Mouse (Mus musculus) hindbrain, embryonic 16.5 days (tissue): Measurements from ENCODE around the gene Gm11938. TPM values are rescaled to one million over a fixed set of nuclear protein-coding genes. Genes with fewer than 3 reads are reported as not detected.

Experiments
- ATAC-seq: fragments of 200-750 bp; cut with Nextera tagmentation; 2 replicates; pipeline ENCODE4 v1.8.0; 2017; ENCODE audit warnings: moderate TSS enrichment, moderate library complexity
- H3K27ac ChIP-seq: fragments of 300-500 bp; sonication (generic); 2 replicates; pipeline ENCODE4 v1.5.1; 2014; ENCODE audit warnings: low read depth, mild to moderate bottlenecking, control low read depth, low read length, moderate library complexity
- H3K27me3 ChIP-seq: fragments of 300-500 bp; sonication (generic); replicated peaks from 2 replicates; pipeline ENCODE4 v1.6.1; 2014; ENCODE audit warnings: low read length; ENCODE audit not compliant: control insufficient read depth, insufficient read depth
- H3K36me3 ChIP-seq: fragments of 300-500 bp; sonication (generic); 2 replicates; pipeline ENCODE4 v1.6.1; 2014; ENCODE audit warnings: mild to moderate bottlenecking, low read length, moderate library complexity, mixed read lengths; ENCODE audit not compliant: control insufficient read depth, insufficient read depth
- H3K4me1 ChIP-seq: fragments of 300-500 bp; sonication (generic); 2 replicates; pipeline ENCODE4 v1.6.1; 2014; ENCODE audit warnings: low read depth, low read length; ENCODE audit not compliant: control insufficient read depth, insufficient read depth
- H3K4me2 ChIP-seq: fragments of 300-500 bp; sonication (generic); 2 replicates; pipeline ENCODE4 v1.6.1; 2014; ENCODE audit warnings: mild to moderate bottlenecking, low read length, control low read depth, moderate library complexity
- H3K4me3 ChIP-seq: fragments of 300-500 bp; sonication (generic); 2 replicates; pipeline ENCODE4 v1.5.1; 2014; ENCODE audit warnings: mild to moderate bottlenecking, low read length, control low read depth, moderate library complexity
- H3K9ac ChIP-seq: fragments of 300-500 bp; sonication (generic); 2 replicates; pipeline ENCODE4 v1.6.1; 2014; ENCODE audit warnings: low read depth, mild to moderate bottlenecking, control low read depth, low read length, moderate library complexity
- H3K9me3 ChIP-seq: fragments of 300-500 bp; sonication (generic); 2 replicates; pipeline ENCODE4 v1.6.1; 2014; ENCODE audit warnings: mild to moderate bottlenecking, low read length, moderate library complexity; ENCODE audit not compliant: control insufficient read depth
- WGBS: fragments of 180-500 bp; shearing (Covaris S2); extraction: QIAGEN DNeasy Blood & Tissue Kit; methylation state at CpG from one replicate; pipeline ENCODE4 v1.1.7; 2014; 5-methylcytosine and 5-hydroxymethylcytosine counted together
- polyA plus RNA-seq: library from polyadenylated mRNA; unstranded; fragments of >200 nt; fragmentation: Nextera tagmentation; extraction: Ambion mirVana; gene quantifications from 2 replicates; pipeline ENCODE4 v1.2.1, GENCODE M21; 2015

The Gm11938 gene
- polyA plus RNA-seq, 1 experiment from 2014 or later = not detected

DNA sequence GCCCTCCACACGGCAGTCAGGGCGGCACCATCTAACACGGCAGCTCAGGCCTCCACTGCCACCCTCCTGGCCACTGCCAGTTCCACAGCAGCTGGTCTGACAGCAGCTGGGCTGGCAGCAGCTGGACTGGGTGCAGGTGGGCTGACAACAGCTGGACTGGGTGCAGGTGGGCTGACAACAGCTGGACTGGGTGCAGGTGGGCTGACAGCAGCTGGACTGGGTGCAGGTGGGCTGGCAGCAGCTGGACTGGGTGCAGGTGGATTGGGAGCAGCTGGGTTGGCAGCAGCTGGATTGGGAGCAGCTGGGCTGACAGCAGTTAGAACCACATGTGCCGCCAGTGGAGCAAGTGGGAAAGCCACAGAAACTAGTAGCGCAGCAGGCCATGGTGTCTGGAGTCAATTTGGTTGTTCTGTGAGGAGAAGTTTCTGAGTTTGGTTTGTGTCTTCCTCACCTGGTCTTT is 19.8 kb downstream of the Gm11938 start, which contains the start of gene Krtap1-4:
TSS of gene Krtap1-4 (minus strand) at position 410 of the 460 bp plus-strand sequence.
- Histone ChIP-seq H3K4me3 (no peak within 1 kb of the TSS), H3K36me3 (no peaks in the 10 kb centered on the region), H3K4me2 (no peak within 1 kb of the TSS), H3K9me3 (no peaks in the 10 kb centered on the region), H3K4me1 (no peaks in the 10 kb centered on the region), H3K9ac (no peak within 1 kb of the TSS), H3K27ac (no peak within 1 kb of the TSS), H3K27me3 (no peaks in the 10 kb centered on the region)
- WGBS = 92% methylated on average over 5 of the region's 5 CpGs
- no peak for ATAC-seq

DNA sequence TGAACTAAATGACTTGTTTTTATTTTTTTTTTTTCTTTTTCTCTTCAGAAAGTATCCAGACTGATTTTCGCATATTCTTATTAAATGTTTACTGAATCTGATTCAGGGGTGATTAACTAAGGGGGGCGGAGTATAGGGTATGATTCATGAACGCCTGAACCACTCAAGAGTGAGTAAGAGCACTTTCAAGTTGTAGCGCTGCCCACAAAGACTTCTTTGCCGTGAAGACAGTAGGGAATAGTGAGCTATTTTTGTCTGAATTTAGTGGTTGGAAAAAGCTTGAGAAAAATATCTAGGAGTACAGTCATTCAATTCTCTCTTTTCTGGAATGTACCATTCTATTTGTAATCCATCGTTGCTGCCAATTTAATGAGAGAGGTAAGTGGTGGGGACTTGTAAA is 21.5 kb downstream of the Gm11938 start:
- Histone ChIP-seq H3K27ac (no peak overlapping the region), H3K4me1 (no peaks in the 10 kb centered on the region), H3K36me3 (no peaks in the 10 kb centered on the region), H3K4me3 (no peak overlapping the region), H3K9ac (no peak overlapping the region), H3K27me3 (no peaks in the 10 kb centered on the region), H3K9me3 (no peaks in the 10 kb centered on the region), H3K4me2 (no peak overlapping the region)
- ATAC-seq = no peak
- 91% methylated on average over 6 of the region's 6 CpGs for WGBS

DNA sequence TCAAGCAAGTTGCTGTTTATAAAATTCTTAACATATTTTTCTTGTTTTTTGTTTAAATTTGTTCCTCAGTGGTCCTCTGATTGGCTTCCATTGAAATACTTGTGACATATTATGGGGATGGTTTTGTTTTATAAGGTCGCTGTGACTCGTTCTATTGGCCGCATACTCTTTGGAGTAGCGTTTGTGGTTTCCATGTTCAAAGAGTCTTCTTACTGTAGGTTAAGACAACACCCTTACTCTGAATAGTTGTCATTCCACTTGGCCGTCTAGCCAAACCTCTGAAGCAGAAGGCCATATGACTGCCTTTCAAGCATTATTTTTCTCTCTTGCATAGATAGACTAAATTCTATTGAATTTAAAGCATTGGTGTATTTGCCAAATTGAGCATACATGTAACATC is 22.1 kb downstream of the Gm11938 start:
- 92% methylated on average over 5 of the region's 5 CpGs for WGBS
- no peak overlapping the region for H3K27ac ChIP-seq
- H3K4me1 ChIP-seq = no peaks in the 10 kb centered on the region
- no peak for ATAC-seq
- no peak overlapping the region for H3K4me3 ChIP-seq
- no peak overlapping the region for H3K4me2 ChIP-seq
- no peaks in the 10 kb centered on the region for H3K27me3 ChIP-seq
- H3K9ac ChIP-seq = no peak overlapping the region
- no peaks in the 10 kb centered on the region for H3K36me3 ChIP-seq
- H3K9me3 ChIP-seq = no peaks in the 10 kb centered on the region

DNA sequence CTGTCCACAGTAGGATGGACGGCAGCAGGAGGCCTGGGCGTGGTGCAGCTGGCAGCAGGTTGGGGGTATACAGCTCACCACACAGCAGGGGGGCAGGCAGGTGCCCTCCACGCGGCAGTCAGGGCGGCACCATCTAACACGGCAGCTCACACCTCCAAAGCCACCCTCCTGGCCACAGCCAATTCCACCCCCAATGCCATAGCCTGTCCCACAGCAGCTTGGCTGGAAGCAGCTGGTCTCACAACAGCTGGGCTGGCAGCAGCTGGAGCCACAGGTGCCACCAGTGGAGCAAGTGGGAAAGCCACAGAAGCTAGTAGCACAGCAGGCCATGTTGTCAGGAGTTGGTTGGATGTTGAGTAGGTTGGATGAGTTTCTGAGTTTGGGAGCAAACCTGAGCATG is 22.5 kb downstream of the Gm11938 start, which contains the start of gene Krtap1-5:
TSS of gene Krtap1-5 (minus strand) at position 381 of the 400 bp plus-strand sequence.
- no peak within 1 kb of the TSS for H3K9ac ChIP-seq
- no peaks in the 10 kb centered on the region for H3K36me3 ChIP-seq
- H3K4me3 ChIP-seq = no peak within 1 kb of the TSS
- H3K4me2 ChIP-seq = no peak within 1 kb of the TSS
- 86% methylated on average over 6 of the region's 6 CpGs for WGBS
- no peaks in the 10 kb centered on the region for H3K27me3 ChIP-seq
- no peak for ATAC-seq
- no peaks in the 10 kb centered on the region for H3K9me3 ChIP-seq
- H3K4me1 ChIP-seq = no peaks in the 10 kb centered on the region
- H3K27ac ChIP-seq = no peak within 1 kb of the TSS

DNA sequence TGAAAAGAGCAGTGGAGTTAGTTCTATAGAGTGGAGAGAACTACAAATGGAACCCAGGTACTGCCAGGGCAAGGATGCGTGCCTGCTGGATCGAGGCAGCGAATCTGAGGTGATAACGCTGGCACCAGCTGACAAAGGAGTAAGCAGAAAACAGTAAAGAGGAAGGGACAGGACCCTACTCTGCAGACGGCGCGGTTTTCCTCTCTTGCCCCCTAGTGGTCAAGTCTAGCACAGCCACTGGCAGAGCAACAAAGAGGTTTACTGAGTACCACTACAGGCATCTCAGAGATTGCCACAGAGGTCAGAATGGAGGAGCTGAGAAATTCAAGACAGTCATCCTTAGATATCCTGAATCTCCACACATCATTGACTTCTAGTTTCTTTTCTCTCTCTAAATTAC is 29.0 kb downstream of the Gm11938 start:
- WGBS = 2% methylated on average over 7 of the region's 7 CpGs
- ATAC-seq = peak; percentile 72; the same call in 1 of the 2 replicates
- H3K4me2 ChIP-seq = peak overlapping the region; percentile 50

DNA sequence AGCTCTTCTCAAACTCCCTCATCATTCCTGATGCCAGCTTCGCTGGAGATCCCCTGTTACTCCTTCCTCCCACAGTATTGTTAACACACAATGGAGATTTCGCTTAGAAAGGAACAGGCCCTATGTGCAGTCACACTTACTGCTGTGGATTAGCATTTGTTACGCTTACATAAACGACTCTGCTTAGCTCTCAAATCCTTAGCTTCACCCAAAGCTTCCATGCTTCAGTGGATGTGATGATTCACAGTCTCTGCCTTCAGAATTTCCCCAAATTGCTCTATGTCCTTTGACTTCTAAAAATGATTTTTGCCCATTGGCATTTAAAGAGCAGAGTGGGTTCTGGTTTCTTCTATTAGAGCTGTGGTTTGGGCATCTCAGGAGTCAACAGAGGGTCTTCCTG is 29.9 kb downstream of the Gm11938 start:
- ATAC-seq = no peak
- Histone ChIP-seq H3K9me3 (no peaks in the 10 kb centered on the region), H3K4me3 (no peak overlapping the region), H3K4me1 (no peaks in the 10 kb centered on the region), H3K27me3 (no peaks in the 10 kb centered on the region), H3K9ac (no peak overlapping the region), H3K27ac (no peak overlapping the region), H3K4me2 (no peak overlapping the region), H3K36me3 (no peaks in the 10 kb centered on the region)
- 32% methylated on average over 4 of the region's 4 CpGs for WGBS

More for the DNA sequence above, 29.0 kb downstream of the Gm11938 start:
- Histone ChIP-seq H3K27ac (no peak overlapping the region), H3K9ac (0 out of 2 replicates have a peak overlapping the region, but pooled peaks have one; percentile 38), H3K4me3 (peak overlapping the region; percentile 13; the same call in 1 of the 2 replicates), H3K9me3 (no peaks in the 10 kb centered on the region), H3K4me1 (no peaks in the 10 kb centered on the region), H3K36me3 (no peaks in the 10 kb centered on the region), H3K27me3 (no peaks in the 10 kb centered on the region)

DNA sequence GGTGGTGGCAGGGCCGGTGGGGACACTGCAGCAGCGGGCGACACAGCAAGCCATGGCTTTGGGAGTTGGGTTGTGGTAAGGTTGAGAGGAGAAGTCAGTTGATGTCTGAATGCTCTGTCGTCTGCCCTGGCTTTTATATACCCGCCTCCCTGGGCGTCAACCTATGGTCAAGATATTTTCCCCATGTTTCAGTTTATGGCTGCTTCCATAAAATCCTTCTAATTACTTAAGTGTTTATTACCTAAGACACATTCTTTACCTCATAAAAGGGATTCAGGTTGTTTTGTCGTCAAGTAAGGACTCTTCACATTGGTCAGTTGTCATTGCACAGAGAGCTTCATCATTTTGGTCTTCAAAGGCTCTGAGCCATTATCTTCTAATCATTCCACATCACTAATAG is 36.6 kb downstream of the Gm11938 start, which contains the start of gene Krtap3-1:
TSS of gene Krtap3-1 (minus strand) at position 101 of the 400 bp plus-strand sequence.
- 87% methylated on average over 7 of the region's 7 CpGs for WGBS
- Histone ChIP-seq H3K36me3 (no peaks in the 10 kb centered on the region), H3K4me3 (no peak within 1 kb of the TSS), H3K9ac (no peak within 1 kb of the TSS), H3K4me1 (no peaks in the 10 kb centered on the region), H3K27ac (no peak within 1 kb of the TSS), H3K27me3 (no peaks in the 10 kb centered on the region), H3K4me2 (no peak within 1 kb of the TSS), H3K9me3 (no peaks in the 10 kb centered on the region)
- ATAC-seq = no peak

DNA sequence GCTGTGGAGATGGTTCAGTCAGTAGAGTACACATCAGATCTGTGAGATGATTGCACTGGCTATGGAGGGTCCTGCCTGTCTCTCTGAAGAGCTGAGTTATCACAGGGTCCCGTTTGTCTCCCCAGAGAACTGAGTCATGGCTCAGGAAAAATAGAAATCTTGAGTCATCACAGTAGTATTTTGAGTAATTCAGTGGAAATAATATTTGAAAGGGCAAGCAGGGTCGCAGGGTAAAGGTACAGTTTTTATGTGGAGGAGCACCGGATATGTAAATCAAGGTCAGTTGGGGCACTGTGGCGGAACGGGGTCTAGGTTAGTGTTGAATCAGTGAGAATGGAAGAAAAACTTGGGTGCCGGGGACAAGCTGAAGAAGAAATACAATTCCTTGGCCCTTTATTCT is 40.5 kb downstream of the Gm11938 start:
- Histone ChIP-seq H3K27me3 (no peaks in the 10 kb centered on the region), H3K4me2 (no peak overlapping the region), H3K4me1 (no peaks in the 10 kb centered on the region), H3K9me3 (no peaks in the 10 kb centered on the region), H3K9ac (no peak overlapping the region), H3K27ac (no peak overlapping the region), H3K36me3 (no peaks in the 10 kb centered on the region), H3K4me3 (no peak overlapping the region)
- 87% methylated on average over 6 of the region's 6 CpGs for WGBS
- no peak for ATAC-seq

DNA sequence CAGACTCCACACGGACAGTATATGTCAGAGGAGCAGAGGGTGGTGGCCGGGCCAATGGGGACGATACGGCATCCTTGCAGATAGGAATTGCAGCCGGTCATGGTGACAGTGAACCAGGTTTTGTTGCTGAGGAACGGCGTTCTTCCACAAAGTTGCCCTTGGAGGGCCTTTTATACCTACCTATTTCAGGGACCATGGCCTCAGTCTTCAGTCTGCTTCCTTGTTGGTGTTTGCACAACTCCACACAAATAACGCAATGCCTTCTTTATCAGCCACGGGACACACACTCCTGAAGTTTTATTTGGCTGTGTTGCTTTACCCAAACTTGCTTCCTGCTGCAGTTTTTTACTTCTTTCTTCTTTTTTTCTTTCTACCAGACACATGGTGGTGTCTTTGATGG is 43.7 kb downstream of the Gm11938 start, which contains the start of gene Gm11939:
TSS of gene Gm11939 (minus strand) at position 101 of the 400 bp plus-strand sequence.
- H3K9ac ChIP-seq = no peak within 1 kb of the TSS
- H3K4me3 ChIP-seq = no peak within 1 kb of the TSS
- no peaks in the 10 kb centered on the region for H3K4me1 ChIP-seq
- no peak within 1 kb of the TSS for H3K27ac ChIP-seq
- ATAC-seq = no peak
- no peaks in the 10 kb centered on the region for H3K9me3 ChIP-seq
- WGBS = 96% methylated on average over 9 of the region's 9 CpGs
- H3K27me3 ChIP-seq = no peaks in the 10 kb centered on the region
- no peak within 1 kb of the TSS for H3K4me2 ChIP-seq
- H3K36me3 ChIP-seq = no peaks in the 10 kb centered on the region
